Mouse (Mus musculus): Measurements from ENCODE around the gene Ccnd3.

DNA sequence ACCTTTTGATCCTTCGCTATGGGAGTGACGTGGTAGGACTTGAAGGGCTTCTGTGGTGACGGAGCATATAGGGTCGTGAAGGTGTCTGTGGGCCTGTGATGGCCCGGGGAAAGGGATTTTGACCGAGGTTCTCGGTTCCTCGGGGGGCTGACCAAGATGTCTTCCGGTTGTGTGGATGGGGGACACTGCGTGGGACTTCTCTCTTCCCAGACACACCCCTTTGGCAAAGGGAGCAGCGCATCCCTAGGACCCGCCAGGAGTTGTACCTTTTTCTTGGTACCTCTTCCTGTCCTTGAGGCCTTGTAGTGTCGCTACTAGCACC is 106.8 kb downstream of the Ccnd3 start:
- TF ChIP-seq POLR2A (IDR thresholded peaks at IDR 0.05; ENCODE audit: borderline replicate concordance, control insufficient read depth, low read depth, low read length), result no peak
- no peak for TF ChIP-seq CTCF (IDR thresholded peaks at IDR 0.05; ENCODE audit: control insufficient read depth, insufficient read depth, low read length)

Data from bone marrow, adult 2 months (tissue).